Mouse (Mus musculus): Measurements from ENCODE around the gene Myl4.
"Not testable (repeated sequence)": the region's sequence is repeated elsewhere in the genome, so short reads cannot be mapped to it uniquely, and the experiment has no call there.

Gene Myl4

GRCm38 (mm10) chr11:104550406-104550974 is at the start of gene Myl4, which contains the start of gene Cdc27:
Gene Myl4, plus strand, starts transcription at chr11:104550663.
Gene Cdc27, minus strand, starts transcription at chr11:104550620.
- peak; percentile 99 for DNase-seq (ENCODE audit: low spot score)

DNA sequence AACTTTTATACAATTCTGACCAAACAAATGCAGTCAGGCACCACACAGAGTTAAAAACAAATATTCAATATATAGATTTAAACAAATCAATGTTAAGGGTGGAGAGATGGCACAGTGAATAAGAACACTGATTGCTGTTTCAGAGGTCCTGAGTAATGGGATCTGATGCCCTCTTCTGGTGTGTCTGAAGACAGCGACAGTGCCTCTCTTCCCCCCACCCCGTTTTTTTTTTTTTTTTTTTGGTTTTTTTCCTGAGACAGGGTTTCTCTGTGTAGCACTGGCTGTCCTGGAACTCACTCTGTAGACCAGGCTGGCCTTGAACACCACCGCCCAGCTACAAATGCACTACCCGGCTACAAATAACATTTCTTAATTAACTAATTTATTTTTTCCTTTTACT is 42.0 kb upstream of the Myl4 start:
- no peak for DNase-seq (ENCODE audit: low spot score)

- DNase-seq (ENCODE audit: low spot score) = no peak
Observed at GRCm38 (mm10) chr11:104510606-104511005, 39.9 kb upstream of the Myl4 start.

GRCm38 (mm10) chr11:104512436-104512835 is 38.0 kb upstream of the Myl4 start:
- DNase-seq (ENCODE audit: low spot score) = no peak

GRCm38 (mm10) chr11:104525935-104526334 is 24.5 kb upstream of the Myl4 start:
- DNase-seq (ENCODE audit: low spot score) = no peak

GRCm38 (mm10) chr11:104536843-104537242 is 13.6 kb upstream of the Myl4 start:
- DNase-seq (ENCODE audit: low spot score) = no peak

DNA sequence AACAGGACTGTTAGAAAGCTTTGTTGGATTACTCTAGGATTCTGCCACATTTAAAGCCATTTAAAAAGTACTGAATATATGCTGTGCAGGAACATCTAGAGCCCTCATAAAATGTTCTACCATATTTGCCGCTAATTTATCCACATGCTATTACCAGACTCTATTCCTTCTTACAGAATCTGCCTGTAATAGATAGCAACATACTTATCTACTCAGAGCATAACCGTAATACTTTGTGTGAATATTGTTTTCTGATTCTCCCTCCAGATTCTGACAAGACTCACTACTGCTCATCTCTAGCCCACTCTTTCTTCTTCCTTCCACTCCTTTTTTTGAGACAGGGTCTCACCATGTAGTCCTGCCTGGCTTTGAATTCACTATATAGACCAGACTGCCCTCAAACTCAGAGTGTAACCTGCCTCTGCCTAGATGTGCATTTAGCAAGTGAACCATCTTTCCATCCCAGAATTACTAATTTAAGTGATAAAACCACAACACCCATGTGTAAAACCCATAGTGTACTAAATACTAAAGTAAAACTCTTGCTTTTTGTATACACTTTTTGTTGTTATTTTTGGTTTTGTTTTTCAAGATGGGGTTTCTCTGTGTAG is 12.4 kb upstream of the Myl4 start:
- DNase-seq (ENCODE audit: low spot score) = no peak

DNA sequence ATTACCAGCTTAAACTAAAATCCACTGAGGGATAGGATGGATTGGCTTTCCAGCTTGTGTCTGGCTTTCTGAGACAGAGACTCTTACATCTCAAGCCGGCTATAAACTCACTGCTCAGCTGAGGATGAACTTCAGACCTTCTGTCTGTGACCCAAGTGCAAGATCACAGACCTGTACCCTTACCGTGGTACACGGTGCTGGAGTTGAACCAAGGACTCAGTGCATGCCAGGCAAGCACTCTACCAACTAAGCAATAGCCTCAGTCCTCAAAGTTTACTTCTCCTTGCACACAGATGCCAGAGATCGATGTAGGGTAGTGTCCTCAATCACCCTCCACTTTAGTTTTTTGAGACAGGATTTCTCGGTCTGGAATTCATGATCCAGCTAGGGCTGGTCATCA is 10.7 kb upstream of the Myl4 start:
- no peak for DNase-seq (ENCODE audit: low spot score)

DNA sequence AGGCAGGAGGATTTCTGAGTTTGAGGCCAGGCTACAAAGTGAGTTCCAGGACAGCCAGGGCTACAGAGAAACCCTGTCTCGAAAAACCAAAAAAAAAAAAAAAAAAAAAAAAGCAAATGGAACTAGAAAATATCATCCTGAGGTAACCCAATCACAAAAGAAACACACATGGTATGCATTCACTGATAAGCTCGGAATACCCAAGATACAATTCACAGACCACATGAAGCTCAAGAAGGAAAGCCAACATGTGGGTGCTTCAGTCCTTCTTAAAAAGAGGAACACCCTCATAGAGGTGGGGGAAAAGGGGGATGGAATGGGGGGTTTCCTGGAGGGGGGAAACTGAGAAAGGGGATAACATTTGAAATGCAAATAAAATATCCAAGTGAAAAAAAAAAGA is 7.1 kb upstream of the Myl4 start:
- not testable (repeated sequence) for DNase-seq (ENCODE audit: low spot score)

GRCm38 (mm10) chr11:104544507-104544906 is 6.0 kb upstream of the Myl4 start:
- DNase-seq (ENCODE audit: low spot score) = no peak

DNA sequence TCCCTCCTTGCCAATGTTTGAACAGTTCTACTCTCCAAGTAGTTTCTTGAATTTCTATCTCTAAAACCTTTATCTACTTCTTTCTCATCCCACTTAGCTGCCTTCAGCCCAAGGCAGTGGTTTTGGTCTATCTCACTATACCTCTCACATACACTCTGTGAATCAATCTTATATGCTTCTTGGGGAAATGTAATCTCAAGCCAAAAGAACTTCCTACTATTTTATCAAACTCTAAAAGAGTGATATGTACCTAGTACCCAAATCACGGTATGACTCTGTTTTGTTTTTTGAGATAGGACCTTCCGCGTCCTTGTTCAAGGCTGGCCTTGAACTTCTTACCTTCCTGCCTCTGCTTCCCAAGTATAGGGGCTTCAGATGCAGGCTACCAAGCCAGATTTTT is 3.0 kb upstream of the Myl4 start:
- DNase-seq (ENCODE audit: low spot score) = no peak

GRCm38 (mm10) chr11:104549438-104550405 is 741 bp upstream of the Myl4 start:
- DNase-seq (ENCODE audit: low spot score) = no peak

DNA sequence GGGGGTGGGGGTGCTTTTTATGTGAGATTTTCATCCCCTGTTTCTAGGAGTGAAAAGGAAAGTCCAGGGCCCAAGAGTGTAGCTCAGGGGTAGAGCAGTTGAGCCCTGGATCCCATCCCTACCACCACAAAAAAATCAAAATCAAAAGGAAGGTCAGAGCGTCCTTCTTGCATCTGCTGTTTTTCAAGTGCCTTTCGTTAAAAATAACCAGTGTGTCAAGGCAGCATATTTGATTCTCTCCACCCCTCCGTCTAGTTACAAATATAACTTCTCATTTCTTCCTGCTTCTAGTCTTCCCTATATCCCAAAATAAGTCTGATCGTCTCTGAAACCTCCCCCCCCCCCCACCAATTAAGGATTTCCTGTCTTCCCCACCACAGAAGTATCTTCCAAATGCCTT is 7.6 kb downstream of the Myl4 start:
- no peak for DNase-seq (ENCODE audit: low spot score)

DNA sequence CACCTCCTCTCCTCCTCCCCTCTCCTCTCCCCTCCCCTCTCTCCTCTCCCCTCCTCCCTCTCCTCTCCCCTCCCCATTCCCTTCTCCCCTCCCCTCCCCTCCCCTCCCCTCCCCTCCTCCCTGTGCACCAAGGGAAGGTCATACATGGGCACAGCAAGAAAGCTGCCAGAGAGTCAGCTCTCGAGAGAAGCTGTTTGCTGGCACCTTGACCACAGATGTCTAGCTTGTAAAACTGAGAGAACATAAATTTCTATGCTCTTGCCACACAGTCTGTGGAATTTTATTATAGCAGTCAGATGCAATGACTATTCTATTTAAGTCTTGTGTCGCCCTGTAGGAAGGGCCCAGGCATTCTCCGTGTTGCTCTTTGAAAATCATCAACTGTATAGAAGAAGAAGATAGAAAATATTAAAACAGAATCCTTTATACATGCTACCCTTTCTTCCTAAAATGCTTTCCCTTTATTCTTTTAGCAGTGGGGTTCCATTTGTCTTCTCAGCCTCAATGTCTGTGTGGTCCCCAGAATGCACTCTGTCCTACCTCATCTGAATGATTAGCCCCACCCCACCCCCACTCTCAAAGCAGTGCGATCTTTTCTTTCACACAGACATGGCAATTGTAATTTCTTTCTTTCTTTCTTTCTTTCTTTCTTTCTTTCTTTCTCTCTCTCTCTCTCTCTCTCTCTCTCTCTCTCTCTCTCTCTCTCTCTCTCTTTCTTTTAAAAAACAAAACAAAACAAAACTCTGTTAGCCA is 8.4 kb downstream of the Myl4 start:
- no peak for DNase-seq (ENCODE audit: low spot score)

GRCm38 (mm10) chr11:104560971-104561370 is 10.5 kb downstream of the Myl4 start:
- no peak for DNase-seq (ENCODE audit: low spot score)

GRCm38 (mm10) chr11:104563496-104563895 is 13.0 kb downstream of the Myl4 start:
- no peak for DNase-seq (ENCODE audit: low spot score)

GRCm38 (mm10) chr11:104565172-104565571 is 14.7 kb downstream of the Myl4 start:
- DNase-seq (ENCODE audit: low spot score) = no peak

DNA sequence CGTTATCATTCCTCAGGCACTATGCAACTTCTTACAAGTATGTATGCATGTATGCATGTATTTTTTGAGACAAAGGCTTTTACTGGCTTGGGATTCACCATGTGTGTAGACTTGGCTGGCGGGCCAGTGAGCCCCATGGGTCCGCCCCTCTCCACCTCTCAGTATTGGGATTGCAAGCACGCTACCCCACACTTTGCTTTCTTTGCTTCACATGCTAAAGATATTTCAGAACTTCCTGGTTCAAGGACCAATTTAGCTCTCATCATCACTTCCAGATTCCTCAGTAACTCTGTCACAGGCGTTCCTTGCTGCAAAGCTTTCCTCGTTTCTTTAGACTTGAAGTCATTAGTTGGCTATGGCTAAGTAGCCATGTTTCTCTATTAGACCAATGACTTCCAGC is 15.6 kb downstream of the Myl4 start:
- no peak for DNase-seq (ENCODE audit: low spot score)

- DNase-seq (ENCODE audit: low spot score) = no peak
Observed at GRCm38 (mm10) chr11:104566796-104567195, 16.3 kb downstream of the Myl4 start.

DNA sequence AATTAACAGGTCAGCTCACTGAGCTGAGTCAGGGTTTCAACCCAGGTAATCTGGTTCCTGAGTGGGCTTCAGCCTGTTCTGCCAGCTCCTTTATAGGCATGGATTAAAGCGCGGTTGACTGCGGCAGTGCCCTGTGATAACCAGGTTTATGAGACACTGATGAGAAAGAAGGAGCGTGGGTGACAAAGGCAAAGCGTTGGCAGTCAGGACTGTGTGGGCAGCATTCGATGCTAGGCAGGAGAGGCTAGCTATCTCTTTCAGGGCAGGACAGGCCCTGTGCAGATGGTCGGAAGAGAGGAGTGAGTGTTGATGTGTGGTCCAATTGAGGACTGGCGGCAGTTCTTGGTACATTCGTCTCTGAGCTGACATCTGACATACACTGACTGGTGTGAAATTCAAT is 17.3 kb downstream of the Myl4 start:
- no peak for DNase-seq (ENCODE audit: low spot score)

- no peak for DNase-seq (ENCODE audit: low spot score)
Observed at GRCm38 (mm10) chr11:104568326-104568725, 17.9 kb downstream of the Myl4 start.

GRCm38 (mm10) chr11:104570515-104570914 is 20.1 kb downstream of the Myl4 start:
- DNase-seq (ENCODE audit: low spot score) = not testable (repeated sequence)
